Comparison of ENCODE assay signal across 14 mouse cellular contexts in the genomic region with DNA sequence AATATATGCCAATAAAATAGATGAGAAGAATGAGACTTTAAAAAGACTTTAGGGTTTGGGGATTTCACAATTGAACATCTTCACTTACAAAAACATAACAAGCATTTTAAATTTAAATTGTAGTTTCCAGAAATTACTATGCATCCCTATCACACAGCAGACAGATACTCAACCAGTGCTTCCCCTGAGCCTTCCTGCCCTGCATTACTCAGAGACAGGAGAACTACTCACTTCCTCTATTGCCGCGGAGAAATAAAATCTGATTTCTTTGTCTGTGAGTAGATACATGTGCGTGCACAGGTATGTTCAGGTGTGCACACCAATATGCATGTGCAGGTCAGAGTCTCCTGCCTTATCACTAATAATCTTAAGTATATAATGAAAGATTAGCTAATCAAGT. TPM values are rescaled to one million over a fixed set of nuclear protein-coding genes. Genes with fewer than 3 reads are reported as not detected.
DNase-seq lines count a peak whose midpoint lies in the region; ATAC-seq and TF ChIP-seq lines count a peak whose summit lies in the region.
"Had no signal": no experiment of that assay in that cellular context is flagged by ENCODE, and none has a peak within 500 bp of the region (broad histone marks: within the 10 kb centered on the region; RNA-seq: fewer than 3 reads in every experiment).

No protein-coding gene starts in this region.

- ATAC-seq in midbrain, embryonic 13.5 days, result no peak
- no peak for ATAC-seq in midbrain, embryonic 11.5 days (ENCODE audit: low FRiP score)
- peak; percentile 55; the same call in 1 of the 2 replicates for ATAC-seq in megakaryocyte, adult 5-6 weeks (ENCODE audit: poor library complexity, severe bottlenecking)
- ATAC-seq: liver, postnatal 0 days had no signal

- H3K36me3 ChIP-seq in midbrain, embryonic 13.5 days, result no peaks in the 10 kb centered on the region
- H3K36me3 ChIP-seq in midbrain, embryonic 11.5 days (ENCODE audit: control insufficient read depth, insufficient read depth, low read length), result no peaks in the 10 kb centered on the region
- H3K36me3 ChIP-seq in MEL (ENCODE audit: control insufficient read depth in 1 of 2, insufficient read depth in 2 of 2, low read length in 2 of 2), result no peaks in the 10 kb centered on the region
- H3K36me3 ChIP-seq: embryonic facial prominence, embryonic 15.5 days; forebrain, embryonic 12.5 days had no signal

- no peaks in the 10 kb centered on the region for H3K9me3 ChIP-seq in midbrain, embryonic 13.5 days
- no peaks in the 10 kb centered on the region for H3K9me3 ChIP-seq in midbrain, embryonic 11.5 days (ENCODE audit: control insufficient read depth, low read length)
- H3K9me3 ChIP-seq in MEL (replicated peaks; ENCODE audit: insufficient read depth, low read length), result no peaks in the 10 kb centered on the region
- H3K9me3 ChIP-seq: embryonic facial prominence, embryonic 15.5 days; forebrain, embryonic 12.5 days had no signal

- H3K27me3 ChIP-seq in midbrain, embryonic 13.5 days, result no peaks in the 10 kb centered on the region
- no peaks in the 10 kb centered on the region for H3K27me3 ChIP-seq in midbrain, embryonic 11.5 days (ENCODE audit: control insufficient read depth, insufficient read depth, low read length)
- H3K27me3 ChIP-seq in MEL (ENCODE audit: control insufficient read depth in 1 of 2, insufficient read depth in 2 of 2, low read length in 2 of 2), result peaks cover 5 to 7% of the 10 kb centered on the region in 2 experiments; a peak in 3 of 4 replicates
- H3K27me3 ChIP-seq: embryonic facial prominence, embryonic 15.5 days; forebrain, embryonic 12.5 days had no signal

- no peak for TF ChIP-seq CTCF in MEL (IDR thresholded peaks at IDR 0.05 in 2 of 3, conservative IDR thresholded peaks at IDR 0.05 in 1 of 3; ENCODE audit: control insufficient read depth in 1 of 3, insufficient read depth in 1 of 3, low read depth in 2 of 3, low read length in 3 of 3, poor library complexity in 1 of 3, severe bottlenecking in 1 of 3)

- H3K27ac ChIP-seq in midbrain, embryonic 13.5 days, result no peak overlapping the region
- H3K27ac ChIP-seq in midbrain, embryonic 11.5 days (ENCODE audit: low read depth, low read length), result no peak overlapping the region
- no peak overlapping the region for H3K27ac ChIP-seq in MEL (ENCODE audit: control insufficient read depth, low read depth, low read length)
- H3K27ac ChIP-seq: embryonic facial prominence, embryonic 15.5 days; forebrain, embryonic 12.5 days had no signal

- no peak for TF ChIP-seq RAD21 in MEL (IDR thresholded peaks at IDR 0.05; ENCODE audit: low read depth, low read length)

- intact Hi-C loops in heart, postnatal 36 days (cut with DNase I), result no loop called here

- H3K4me2 ChIP-seq in midbrain, embryonic 13.5 days (replicated peaks), result 0 out of 2 replicates have a peak overlapping the region, but pooled peaks have one; percentile 13
- no peak overlapping the region for H3K4me2 ChIP-seq in midbrain, embryonic 11.5 days
- H3K4me2 ChIP-seq: embryonic facial prominence, embryonic 15.5 days; forebrain, embryonic 12.5 days had no signal

- no peaks in the 10 kb centered on the region for H3K79me2 ChIP-seq in MEL (ENCODE audit: control insufficient read depth, insufficient read depth, low read length, poor library complexity)

- DNase-seq in midbrain, embryonic 11.5 days (ENCODE audit: low spot score, missing footprints), result no peak
- DNase-seq in MEL (ENCODE audit: low read depth, low spot score), result peak; percentile 29
- no peak for DNase-seq in frontal cortex, adult 2 months (ENCODE audit: extremely low spot score in 1 of 2, low spot score in 1 of 2)
- DNase-seq in heart, postnatal 36 days, result no peak
- no peak for DNase-seq in retina, embryonic 14.5 days (ENCODE audit: low spot score)
- DNase-seq: cerebellum, adult 18-20 months; heart, adult 18-20 months; liver, postnatal 0 days; right cerebral cortex, postnatal 14 days had no signal

- TF ChIP-seq POLR2A in MEL (IDR thresholded peaks at IDR 0.05; ENCODE audit: control insufficient read depth in 1 of 2, insufficient read depth in 1 of 2, low read depth in 1 of 2, low read length in 2 of 2, poor library complexity in 1 of 2), result no peak

- no peak overlapping the region for H3K9ac ChIP-seq in midbrain, embryonic 13.5 days (replicated peaks)
- no peak overlapping the region for H3K9ac ChIP-seq in midbrain, embryonic 11.5 days (ENCODE audit: low read length)
- H3K9ac ChIP-seq in MEL (ENCODE audit: control insufficient read depth, low read depth, low read length, poor library complexity, severe bottlenecking), result no peak overlapping the region
- H3K9ac ChIP-seq: embryonic facial prominence, embryonic 15.5 days; forebrain, embryonic 12.5 days; liver, postnatal 0 days had no signal

- WGBS in midbrain, embryonic 13.5 days, result 87% methylated on average over 3 of the region's 3 CpGs
- 90% methylated on average over 3 of the region's 3 CpGs for WGBS in midbrain, embryonic 11.5 days

- H3K4me1 ChIP-seq in midbrain, embryonic 13.5 days (replicated peaks), result no peaks in the 10 kb centered on the region
- H3K4me1 ChIP-seq in midbrain, embryonic 11.5 days (ENCODE audit: control insufficient read depth, insufficient read depth, low read length), result no peaks in the 10 kb centered on the region
- no peaks in the 10 kb centered on the region for H3K4me1 ChIP-seq in MEL (ENCODE audit: control insufficient read depth in 1 of 2, insufficient read depth in 2 of 2, low read length in 2 of 2)
- H3K4me1 ChIP-seq: embryonic facial prominence, embryonic 15.5 days; forebrain, embryonic 12.5 days had no signal

- H3K4me3 ChIP-seq in midbrain, embryonic 13.5 days (replicated peaks), result no peak overlapping the region
- H3K4me3 ChIP-seq in midbrain, embryonic 11.5 days (ENCODE audit: low read depth, low read length), result no peak overlapping the region
- H3K4me3 ChIP-seq in MEL (ENCODE audit: control insufficient read depth in 1 of 2, insufficient read depth in 1 of 2, low read depth in 2 of 2, low read length in 2 of 2), result no peak overlapping the region
- H3K4me3 ChIP-seq: embryonic facial prominence, embryonic 15.5 days; forebrain, embryonic 12.5 days; myocyte had no signal

- no peak for TF ChIP-seq EP300 in MEL (IDR thresholded peaks at IDR 0.05; ENCODE audit: low read depth in 1 of 2, low read length in 2 of 2)

TF ChIP-seq in MEL, 35 proteins besides CTCF, POLR2A, EP300 and RAD21:
- no peak for TF ChIP-seq GATA1 (IDR thresholded peaks at IDR 0.05; ENCODE audit: low read depth, low read length)
- TF ChIP-seq HCFC1 (IDR thresholded peaks at IDR 0.05; ENCODE audit: low read depth, low read length), result no peak
- TF ChIP-seq NELFE (IDR thresholded peaks at IDR 0.05; ENCODE audit: low read depth, low read length), result no peak
- TF ChIP-seq SMC3 (IDR thresholded peaks at IDR 0.05; ENCODE audit: low read depth, low read length), result no peak
- no peak for TF ChIP-seq MYC (IDR thresholded peaks at IDR 0.05; ENCODE audit: low read depth, low read length)
- no peak for TF ChIP-seq MYB (IDR thresholded peaks at IDR 0.05; ENCODE audit: low read depth, low read length)
- TF ChIP-seq NRF1 (IDR thresholded peaks at IDR 0.05; ENCODE audit: insufficient read depth, low read depth, low read length, poor library complexity, severe bottlenecking), result no peak
- TF ChIP-seq KAT2A (conservative IDR thresholded peaks at IDR 0.05; ENCODE audit: low read depth, low read length), result no peak
- no peak for TF ChIP-seq TAL1 (IDR thresholded peaks at IDR 0.05; ENCODE audit: low read length)
- no peak for TF ChIP-seq ZKSCAN1 (IDR thresholded peaks at IDR 0.05; ENCODE audit: low read depth, low read length)

RNA-seq across cellular contexts. Expression of a gene that starts 2.9 kb away (rescaled TPM):
- 4.2 and 5.0 TPM in 2 replicates for polyA plus RNA-seq in midbrain, embryonic 13.5 days (2015; fragmentation: Nextera tagmentation; extraction: Ambion mirVana)
- 1.1 and 2.0 TPM in 2 replicates for polyA plus RNA-seq in midbrain, embryonic 11.5 days (2014; fragmentation: Nextera tagmentation; extraction: Ambion mirVana)
- total RNA-seq in MEL (2012; rRNA removed), result not detected in 2 replicates
- polyA plus RNA-seq in MEL (2012; ENCODE audit: insufficient read depth in 1 of 2, insufficient read length in 2 of 2, low read depth in 1 of 2, low replicate concordance in 2 of 2, missing spikeins in 1 of 2), result not detected
- total RNA-seq in megakaryocyte, adult 5-6 weeks (2015), result 7.3 and 8.6 TPM in 2 replicates
- total RNA-seq in megakaryocyte, adult 5-6 weeks (2017), result 10.0 and 11.6 TPM in 2 replicates
- 12.1 and 13.8 TPM in 2 replicates for polyA plus RNA-seq in frontal cortex, adult 2 months (2012; rRNA removed)
- total RNA-seq in heart, postnatal 36 days (2021), result 1 to 10 TPM; 3.9 to 4.0 TPM
